Mouse (Mus musculus): ENCODE data around the gene Ccnjl. TPM values are rescaled to one million over a fixed set of nuclear protein-coding genes. Genes with fewer than 3 reads are reported as not detected.
A peak's percentile ranks its signal among the peaks of the same experiment; 100 is the strongest.

The Ccnjl gene
- polyA plus RNA-seq, 1 experiment from 2014 or later = 26.4 TPM

DNA sequence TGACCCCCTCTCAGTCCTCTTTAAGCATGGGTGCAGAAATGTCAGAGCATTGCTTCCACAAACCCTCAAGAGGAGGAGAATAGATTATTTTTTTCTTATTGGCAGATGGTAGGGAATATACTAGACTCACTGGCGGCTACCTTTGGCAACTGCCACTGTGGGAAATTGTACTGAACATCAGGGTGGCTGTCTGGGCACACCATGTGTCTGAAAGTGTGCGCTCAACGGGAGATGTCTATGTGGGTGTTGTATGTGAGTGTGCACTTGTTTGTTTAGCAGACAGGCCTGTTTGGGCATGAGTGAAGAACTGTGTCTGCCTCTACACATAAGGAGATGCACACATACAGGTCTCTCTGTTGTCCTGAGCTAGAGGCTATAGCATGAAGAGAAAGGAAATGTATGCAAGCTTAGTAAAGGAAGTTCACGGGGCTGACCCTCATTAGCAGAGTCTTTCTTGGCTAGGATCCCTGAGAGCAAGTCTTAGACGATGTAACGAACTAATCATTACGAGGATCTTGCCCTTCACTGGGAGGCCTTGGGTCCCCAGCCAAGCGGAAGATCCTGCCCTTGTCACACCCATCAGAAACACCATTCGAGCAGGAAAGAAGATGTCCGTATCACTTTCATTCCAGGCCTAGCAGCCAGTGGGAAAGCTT, 81.5 kb downstream of the Ccnjl start:
- WGBS = 51% methylated on average over 10 of the region's 10 CpGs
- H3K9ac ChIP-seq (replicated peaks; ENCODE audit: low read length) = no peak overlapping the region
- no peaks in the 10 kb centered on the region for H3K27me3 ChIP-seq (ENCODE audit: insufficient read depth, low read length)
- no peaks in the 10 kb centered on the region for H3K9me3 ChIP-seq (ENCODE audit: low read length)
- 0 out of 2 replicates have a peak, but pooled peaks have one; percentile 30 for ATAC-seq (ENCODE audit: low FRiP score, low TSS enrichment)
- peaks cover 19% of the 10 kb centered on the region for H3K4me1 ChIP-seq (ENCODE audit: insufficient read depth, low read length)
- no peak overlapping the region for H3K27ac ChIP-seq (ENCODE audit: low read length)
- H3K36me3 ChIP-seq (ENCODE audit: insufficient read depth, low read length) = no peaks in the 10 kb centered on the region
- no peak overlapping the region for H3K4me2 ChIP-seq (replicated peaks; ENCODE audit: low read depth, low read length)
- no peak overlapping the region for H3K4me3 ChIP-seq (ENCODE audit: low read length)

DNA sequence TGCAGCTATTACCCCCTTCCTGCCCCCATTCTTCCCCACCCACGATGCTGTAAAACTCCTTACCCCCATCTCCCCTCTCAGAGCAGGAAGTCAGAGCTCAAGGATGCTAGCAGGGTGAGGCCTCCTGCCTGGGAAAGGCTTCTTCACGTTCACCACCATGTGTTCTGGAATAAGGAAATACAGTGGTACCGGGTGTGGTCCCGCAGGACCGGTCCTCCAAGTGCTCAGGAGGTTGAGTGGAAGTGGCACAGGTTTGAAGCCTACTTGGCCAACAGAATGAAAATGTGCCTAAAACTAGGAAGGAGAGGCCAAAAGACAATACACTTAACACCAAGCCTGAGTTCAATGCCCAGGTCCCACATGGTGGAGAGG, 82.1 kb downstream of the Ccnjl start:
- H3K9ac ChIP-seq (replicated peaks; ENCODE audit: low read length) = no peak overlapping the region
- no peaks in the 10 kb centered on the region for H3K27me3 ChIP-seq (ENCODE audit: insufficient read depth, low read length)
- no peak for ATAC-seq (ENCODE audit: low FRiP score, low TSS enrichment)
- peaks cover 14% of the 10 kb centered on the region for H3K4me1 ChIP-seq (ENCODE audit: insufficient read depth, low read length)
- WGBS = 70% methylated on average over 5 of the region's 5 CpGs
- H3K4me3 ChIP-seq (ENCODE audit: low read length) = no peak overlapping the region
- no peak overlapping the region for H3K4me2 ChIP-seq (replicated peaks; ENCODE audit: low read depth, low read length)
- no peaks in the 10 kb centered on the region for H3K36me3 ChIP-seq (ENCODE audit: insufficient read depth, low read length)
- H3K9me3 ChIP-seq (ENCODE audit: low read length) = no peaks in the 10 kb centered on the region
- no peak overlapping the region for H3K27ac ChIP-seq (ENCODE audit: low read length)

DNA sequence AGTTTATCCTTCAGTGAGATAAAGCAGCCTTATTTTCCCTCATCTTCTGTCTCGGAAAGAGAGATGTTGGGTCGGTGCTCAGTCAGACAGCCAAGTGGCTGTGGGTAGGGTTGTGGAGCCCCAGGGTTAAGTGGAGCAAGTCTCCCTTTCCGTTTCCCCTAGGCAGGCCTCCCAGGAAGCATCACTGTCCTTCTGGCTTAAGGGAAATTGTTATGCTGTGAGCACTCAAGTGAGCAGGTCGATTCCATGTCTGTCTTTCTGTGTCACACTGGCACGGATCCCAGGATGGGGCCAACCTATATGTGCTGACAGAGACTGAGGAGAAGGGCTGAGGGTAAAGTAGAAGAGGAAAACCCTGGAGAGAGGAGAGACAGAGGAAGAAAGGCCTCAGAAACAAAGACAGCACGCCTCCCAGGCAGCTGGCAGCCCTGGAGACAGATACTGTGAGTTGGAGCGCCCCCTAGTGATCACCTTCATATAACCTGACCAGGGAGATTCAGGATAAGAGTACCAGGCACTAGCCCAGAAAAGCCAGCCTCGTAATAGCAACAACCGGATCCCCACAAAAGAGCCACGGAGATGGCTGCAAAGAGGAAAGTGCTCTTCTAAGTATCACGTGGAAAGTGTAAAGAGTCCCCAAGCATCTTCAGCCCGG, 84.4 kb downstream of the Ccnjl start:
- peak overlapping the region; percentile 17 for H3K27ac ChIP-seq (ENCODE audit: low read length)
- H3K4me2 ChIP-seq (replicated peaks; ENCODE audit: low read depth, low read length) = no peak overlapping the region
- no peak overlapping the region for H3K4me3 ChIP-seq (ENCODE audit: low read length)
- peaks cover 17% of the 10 kb centered on the region for H3K4me1 ChIP-seq (ENCODE audit: insufficient read depth, low read length)
- H3K9me3 ChIP-seq (ENCODE audit: low read length) = no peaks in the 10 kb centered on the region
- peak overlapping the region; percentile 63 for H3K9ac ChIP-seq (replicated peaks; ENCODE audit: low read length)
- WGBS = 22% methylated on average over 12 of the region's 12 CpGs
- peak; percentile 78 for ATAC-seq (ENCODE audit: low FRiP score, low TSS enrichment)
- H3K27me3 ChIP-seq (ENCODE audit: insufficient read depth, low read length) = no peaks in the 10 kb centered on the region
- no peaks in the 10 kb centered on the region for H3K36me3 ChIP-seq (ENCODE audit: insufficient read depth, low read length)

DNA sequence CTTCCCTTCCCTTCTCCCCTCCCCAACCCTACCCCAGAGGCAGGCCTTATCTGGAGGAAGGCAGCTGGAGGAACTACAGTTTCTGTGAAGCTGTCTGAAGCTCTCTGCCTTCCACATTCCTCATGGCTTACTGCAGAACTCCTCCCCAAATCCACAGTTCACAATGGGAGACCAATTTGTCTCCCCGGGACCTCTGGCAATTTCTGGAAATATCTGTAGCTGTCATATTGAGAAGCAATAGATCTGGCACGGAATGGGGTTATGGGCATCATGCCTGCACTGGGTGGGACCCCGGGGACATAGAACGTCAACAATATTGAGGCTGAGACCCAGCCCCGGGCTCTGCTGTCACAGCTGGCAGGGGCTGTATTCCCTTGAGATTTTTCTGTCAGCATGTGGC, 89.3 kb downstream of the Ccnjl start:
- Histone ChIP-seq H3K9ac (replicated peaks; ENCODE audit: low read length) (no peak overlapping the region), H3K27me3 (ENCODE audit: insufficient read depth, low read length) (no peaks in the 10 kb centered on the region), H3K9me3 (ENCODE audit: low read length) (no peaks in the 10 kb centered on the region), H3K4me3 (ENCODE audit: low read length) (no peak overlapping the region), H3K4me2 (replicated peaks; ENCODE audit: low read depth, low read length) (no peak overlapping the region), H3K36me3 (ENCODE audit: insufficient read depth, low read length) (no peaks in the 10 kb centered on the region), H3K27ac (ENCODE audit: low read length) (peak overlapping the region; percentile 35), H3K4me1 (ENCODE audit: insufficient read depth, low read length) (peaks cover 22% of the 10 kb centered on the region)
- 64% methylated on average over 5 of the region's 5 CpGs for WGBS
- ATAC-seq (ENCODE audit: low FRiP score, low TSS enrichment) = peak; percentile 7; the same call in 1 of the 2 replicates

DNA sequence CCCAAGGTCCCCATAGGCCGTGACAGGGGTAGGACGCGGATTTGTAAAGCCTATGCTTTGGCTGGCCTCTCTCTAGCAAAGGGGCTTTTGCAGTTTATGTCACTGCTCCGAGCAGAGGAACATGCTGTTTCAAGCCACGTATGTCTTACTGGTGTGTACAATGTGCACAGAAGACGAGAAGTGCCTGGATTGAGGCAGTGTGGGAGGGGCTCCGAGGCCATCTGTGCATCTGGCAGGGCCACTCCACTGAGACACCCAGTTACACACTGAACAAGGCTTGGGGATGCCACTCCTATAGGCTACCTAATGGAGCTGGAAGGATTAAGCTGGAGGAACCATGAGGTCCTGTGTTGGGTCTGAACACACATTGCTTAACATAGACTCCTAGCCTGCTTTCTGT, 89.8 kb downstream of the Ccnjl start:
- no peak for ATAC-seq (ENCODE audit: low FRiP score, low TSS enrichment)
- no peaks in the 10 kb centered on the region for H3K9me3 ChIP-seq (ENCODE audit: low read length)
- peak overlapping the region; percentile 35; the same call in 1 of the 2 replicates for H3K27ac ChIP-seq (ENCODE audit: low read length)
- no peak overlapping the region for H3K4me2 ChIP-seq (replicated peaks; ENCODE audit: low read depth, low read length)
- no peaks in the 10 kb centered on the region for H3K27me3 ChIP-seq (ENCODE audit: insufficient read depth, low read length)
- no peak overlapping the region for H3K9ac ChIP-seq (replicated peaks; ENCODE audit: low read length)
- peaks cover 17% of the 10 kb centered on the region; the same call in 1 of the 2 replicates for H3K4me1 ChIP-seq (ENCODE audit: insufficient read depth, low read length)
- no peaks in the 10 kb centered on the region for H3K36me3 ChIP-seq (ENCODE audit: insufficient read depth, low read length)
- no peak overlapping the region for H3K4me3 ChIP-seq (ENCODE audit: low read length)
- 66% methylated on average over 7 of the region's 7 CpGs for WGBS

DNA sequence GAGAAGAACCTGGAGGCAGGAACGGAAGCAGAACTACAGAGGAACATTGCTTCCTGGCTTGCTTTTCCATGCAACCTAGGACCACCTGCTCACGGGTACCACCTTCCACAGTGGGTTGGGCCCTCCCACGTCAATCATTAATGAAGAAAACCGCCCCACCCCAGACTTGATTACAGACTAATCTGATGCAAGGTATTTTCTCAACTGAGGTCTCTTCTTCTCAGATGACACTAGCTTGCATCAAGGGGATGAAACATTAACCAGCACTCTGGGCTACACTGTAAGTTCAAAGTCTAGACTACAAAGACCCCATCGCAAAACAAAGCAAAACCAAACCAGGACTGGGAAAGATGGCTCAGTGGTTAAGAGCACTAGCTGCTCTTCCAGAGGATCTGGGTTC, 93.2 kb downstream of the Ccnjl start:
- Histone ChIP-seq H3K36me3 (ENCODE audit: insufficient read depth, low read length) (no peaks in the 10 kb centered on the region), H3K4me3 (ENCODE audit: low read length) (no peak overlapping the region), H3K4me2 (replicated peaks; ENCODE audit: low read depth, low read length) (no peak overlapping the region), H3K27me3 (ENCODE audit: insufficient read depth, low read length) (no peaks in the 10 kb centered on the region), H3K9ac (replicated peaks; ENCODE audit: low read length) (no peak overlapping the region), H3K27ac (ENCODE audit: low read length) (peak overlapping the region; percentile 37; the same call in 1 of the 2 replicates), H3K4me1 (ENCODE audit: insufficient read depth, low read length) (peaks cover 25% of the 10 kb centered on the region), H3K9me3 (ENCODE audit: low read length) (no peaks in the 10 kb centered on the region)
- 61% methylated on average over 5 of the region's 5 CpGs for WGBS
- ATAC-seq (ENCODE audit: low FRiP score, low TSS enrichment) = peak; percentile 80

DNA sequence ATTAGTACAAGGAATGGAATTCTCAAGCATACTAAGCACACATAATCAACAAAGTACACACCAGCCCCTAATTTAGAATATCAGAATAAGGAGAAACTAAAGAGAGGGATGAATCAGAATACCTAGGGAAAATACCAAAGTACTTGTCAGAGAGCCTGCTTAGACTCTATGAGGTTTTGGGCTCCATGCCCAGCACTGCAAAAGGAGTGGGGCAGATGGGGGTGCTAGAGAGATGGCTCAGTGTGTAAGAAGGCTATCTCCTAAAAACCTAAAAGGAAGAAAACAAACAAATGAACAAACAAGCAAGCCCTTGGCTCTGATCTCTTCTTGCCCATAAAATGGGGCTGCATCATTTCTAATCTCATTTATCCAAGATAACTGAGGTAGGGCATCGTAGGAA, 95.8 kb downstream of the Ccnjl start:
- no peak overlapping the region for H3K27ac ChIP-seq (ENCODE audit: low read length)
- no peak overlapping the region for H3K4me3 ChIP-seq (ENCODE audit: low read length)
- H3K4me1 ChIP-seq (ENCODE audit: insufficient read depth, low read length) = peaks cover 18% of the 10 kb centered on the region
- no peaks in the 10 kb centered on the region for H3K27me3 ChIP-seq (ENCODE audit: insufficient read depth, low read length)
- no peak overlapping the region for H3K9ac ChIP-seq (replicated peaks; ENCODE audit: low read length)
- no peaks in the 10 kb centered on the region for H3K9me3 ChIP-seq (ENCODE audit: low read length)
- H3K4me2 ChIP-seq (replicated peaks; ENCODE audit: low read depth, low read length) = no peak overlapping the region
- WGBS = 100% methylated on average over 1 of the region's 1 CpGs
- no peaks in the 10 kb centered on the region for H3K36me3 ChIP-seq (ENCODE audit: insufficient read depth, low read length)
- no peak for ATAC-seq (ENCODE audit: low FRiP score, low TSS enrichment)

DNA sequence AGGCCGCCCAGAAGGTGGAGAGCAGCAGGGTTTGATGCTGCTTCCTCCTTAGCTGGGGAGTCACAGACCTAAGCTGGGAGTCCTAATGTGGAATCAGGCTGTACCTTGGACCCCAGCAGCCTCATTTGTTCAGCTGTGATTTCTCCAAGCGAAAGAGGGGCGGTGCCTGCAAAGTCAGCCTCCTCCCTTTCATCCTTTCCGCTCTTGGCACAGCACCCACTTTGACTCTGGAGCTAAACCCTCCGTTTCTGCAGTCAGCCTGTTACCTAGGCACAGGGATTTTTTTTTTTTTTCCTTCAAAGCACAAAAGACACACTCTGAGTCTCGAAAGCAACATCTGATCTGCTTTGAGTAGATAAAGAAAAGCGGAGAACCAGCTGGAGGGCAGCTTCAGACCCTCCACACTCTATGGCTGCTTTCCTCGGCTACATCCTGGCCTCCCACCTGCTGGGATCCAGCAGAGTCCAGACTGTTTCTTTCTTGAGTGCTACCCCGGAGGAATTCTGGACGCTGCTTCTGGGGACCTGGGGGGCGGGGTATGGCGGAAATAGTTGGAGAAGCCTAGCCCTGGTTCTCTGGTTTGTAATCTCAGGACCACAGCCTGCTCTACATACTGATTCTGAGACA, 97.8 kb downstream of the Ccnjl start:
- Histone ChIP-seq H3K9ac (replicated peaks; ENCODE audit: low read length) (peak overlapping the region; percentile 56), H3K36me3 (ENCODE audit: insufficient read depth, low read length) (no peaks in the 10 kb centered on the region)
- WGBS = 8% methylated on average over 12 of the region's 12 CpGs

DNA sequence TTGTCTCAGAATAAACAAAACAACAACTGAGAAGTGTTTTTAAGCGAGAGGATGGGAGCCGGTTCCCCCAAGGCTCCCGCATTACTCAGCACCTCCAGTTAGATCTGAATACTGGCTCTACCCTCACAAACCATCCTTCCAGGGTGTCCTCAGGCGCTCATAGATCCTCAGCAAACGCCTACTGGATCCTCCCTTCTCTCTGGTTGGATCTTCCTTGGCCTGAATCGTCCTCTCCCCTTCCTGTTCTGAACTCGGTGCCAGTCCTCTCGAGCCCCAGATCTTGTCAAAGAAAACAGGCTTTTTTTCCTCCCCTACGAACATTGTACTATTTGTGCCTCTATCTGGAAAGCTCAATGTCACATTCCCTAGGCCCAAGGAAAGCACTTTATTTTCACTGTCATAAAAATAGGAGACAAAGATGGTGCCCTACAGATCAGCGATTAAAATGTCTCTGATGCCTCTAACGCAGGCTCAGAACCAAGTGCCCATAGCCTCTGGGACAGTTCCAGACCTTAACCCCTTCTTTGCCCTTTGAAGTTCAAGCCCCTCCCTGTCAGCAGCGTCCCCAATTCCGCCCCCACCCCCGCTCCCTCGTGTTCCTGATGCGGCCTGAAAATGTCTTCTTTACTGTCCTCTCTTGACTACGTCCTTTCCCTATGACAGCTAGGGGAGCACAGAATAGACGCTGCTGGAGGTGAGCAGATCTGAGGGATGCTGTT, 98.5 kb downstream of the Ccnjl start:
- ATAC-seq (ENCODE audit: low FRiP score, low TSS enrichment) = no peak; the same call in 1 of the 2 replicates
- H3K4me3 ChIP-seq (ENCODE audit: low read length) = peak overlapping the region; percentile 24; the same call in 1 of the 2 replicates

More for the DNA sequence above, 97.8 kb downstream of the Ccnjl start:
- ATAC-seq (ENCODE audit: low FRiP score, low TSS enrichment) = peak; percentile 73
- peak overlapping the region; percentile 53 for H3K4me2 ChIP-seq (replicated peaks; ENCODE audit: low read depth, low read length)
- peak overlapping the region; percentile 24 for H3K4me3 ChIP-seq (ENCODE audit: low read length)
- H3K9me3 ChIP-seq (ENCODE audit: low read length) = no peaks in the 10 kb centered on the region
- no peaks in the 10 kb centered on the region for H3K27me3 ChIP-seq (ENCODE audit: insufficient read depth, low read length)
- H3K27ac ChIP-seq (ENCODE audit: low read length) = peak overlapping the region; percentile 84
- H3K4me1 ChIP-seq (ENCODE audit: insufficient read depth, low read length) = peaks cover 18% of the 10 kb centered on the region

More for the DNA sequence above, 98.5 kb downstream of the Ccnjl start:
- no peaks in the 10 kb centered on the region for H3K9me3 ChIP-seq (ENCODE audit: low read length)
- no peaks in the 10 kb centered on the region for H3K27me3 ChIP-seq (ENCODE audit: insufficient read depth, low read length)
- peaks cover 18% of the 10 kb centered on the region for H3K4me1 ChIP-seq (ENCODE audit: insufficient read depth, low read length)
- 31% methylated on average over 18 of the region's 18 CpGs for WGBS
- peak overlapping the region; percentile 56 for H3K9ac ChIP-seq (replicated peaks; ENCODE audit: low read length)
- H3K27ac ChIP-seq (ENCODE audit: low read length) = peak overlapping the region; percentile 84; the same call in 1 of the 2 replicates
- H3K4me2 ChIP-seq (replicated peaks; ENCODE audit: low read depth, low read length) = peak overlapping the region; percentile 53
- no peaks in the 10 kb centered on the region for H3K36me3 ChIP-seq (ENCODE audit: insufficient read depth, low read length)
